In genomic region chr15:50246418-50247186, GRCm38 (mm10) we compare ENCODE assay signal across 9 mouse cellular contexts.
DNase-seq lines count a peak whose midpoint lies in the region; ATAC-seq lines count a peak whose summit lies in the region.
"Had no signal": no experiment of that assay in that cellular context is flagged by ENCODE, and none has a peak within 500 bp of the region (broad histone marks: within the 10 kb centered on the region; RNA-seq: fewer than 3 reads in every experiment).

No protein-coding gene starts in this region.

- intact Hi-C loops in heart, postnatal 14 days (cut with DNase I): no loop called here

- DNase-seq in adrenal gland, adult 8-10 months: peak; percentile 25
- no peak for DNase-seq in adrenal gland, postnatal 4 days (ENCODE audit: low spot score in 2 of 2)
- DNase-seq in NIH3T3 (ENCODE audit: low read depth): peak; percentile 86
- peak; percentile 60 for DNase-seq in gastrocnemius, adult 18-20 months (ENCODE audit: low spot score)
- DNase-seq in heart, postnatal 14 days: peak; percentile 6 to 25
- DNase-seq in thymus, postnatal 4 days: no peak
- no peak for DNase-seq in spleen, adult 12 weeks (ENCODE audit: low spot score)
- DNase-seq: kidney, adult 11 months had no signal

- ATAC-seq in megakaryocyte, adult 5-6 weeks (ENCODE audit: poor library complexity, severe bottlenecking): no peak

Comparison
In these comparisons a context has a peak if more than half of its experiments do, and no peak if none do; other contexts are left out.
1. DNase-seq: peak in adrenal gland, adult 8-10 months (single experiment), NIH3T3 (single experiment), gastrocnemius, adult 18-20 months (single experiment) and heart, postnatal 14 days (2 of 2); none in adrenal gland, postnatal 4 days (0 of 2), thymus, postnatal 4 days (single experiment) and spleen, adult 12 weeks (single experiment).